Mouse (Mus musculus): ENCODE results near the gene Runx3.

GRCm38 (mm10) chr4:135223808-135224207, 103.4 kb downstream of the Runx3 start:
- TF ChIP-seq POLR2A (IDR thresholded peaks at IDR 0.05; ENCODE audit: extremely low read depth, insufficient read depth, low read length) (no peak), CTCF (IDR thresholded peaks at IDR 0.05; ENCODE audit: low read depth, low read length) (no peak)

Measured in liver, adult 2 months (tissue).